Mouse (Mus musculus) ES-E14 (cell line): ENCODE measurements at regions not wholly inside any gene's neighbourhood (a gene's known extent, or its start where the extent isn't known, plus 50 kb on each side); places are given as distances from the start of the nearest gene placed in this dataset.

Experiments
- CHD2 ChIP-seq: IDR thresholded peaks from 2 replicates; pipeline ENCODE4 v1.6.1; 2014; ENCODE audit warnings: mild to moderate bottlenecking, low read depth, low read length, inconsistent platforms
- HCFC1 ChIP-seq: IDR thresholded peaks from 2 replicates; pipeline ENCODE4 v1.6.1; 2012; ENCODE audit warnings: low read length, inconsistent platforms, borderline replicate concordance; ENCODE audit not compliant: insufficient read depth
- ZC3H11A ChIP-seq: IDR thresholded peaks from 2 replicates; pipeline ENCODE4 v1.6.1; 2012; ENCODE audit warnings: low read depth, mild to moderate bottlenecking, inconsistent platforms, low read length, borderline replicate concordance
- ZNF384 ChIP-seq: IDR thresholded peaks from 2 replicates; pipeline ENCODE4 v1.6.1; 2012; ENCODE audit warnings: low read depth, low read length, inconsistent platforms

DNA sequence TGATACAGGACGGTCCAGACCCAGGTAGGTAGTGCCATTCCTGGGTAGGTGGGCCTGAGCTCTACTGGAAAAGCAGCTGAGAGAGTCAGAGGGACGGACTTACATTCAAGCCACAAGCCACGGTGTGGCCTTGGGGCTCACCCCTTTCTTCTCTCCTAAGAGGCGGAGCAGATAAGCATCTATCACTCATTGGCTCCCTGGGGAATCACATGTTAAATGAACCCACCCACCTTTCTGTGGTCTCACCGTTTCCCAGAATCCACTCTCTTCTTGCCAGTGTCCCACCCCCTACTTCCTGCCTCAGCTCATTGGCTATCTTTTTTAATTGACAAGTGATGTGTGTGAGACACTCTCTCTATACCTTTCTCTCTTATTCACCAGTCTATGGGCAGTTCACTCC is 127.8 kb upstream of the Ubl3 start:
- no peak for TF ChIP-seq ZC3H11A
- TF ChIP-seq ZNF384: no peak
- TF ChIP-seq CHD2: no peak
- TF ChIP-seq HCFC1: no peak
